Mouse (Mus musculus): ENCODE results near the gene Cib3. TPM values are rescaled to one million over a fixed set of nuclear protein-coding genes. Genes with fewer than 3 reads are reported as not detected.
A peak's percentile ranks its signal among the peaks of the same experiment; 100 is the strongest.

The Cib3 gene
- not detected in 2 replicates for polyA plus RNA-seq (2012; ENCODE audit: insufficient read depth, low replicate concordance)

DNA sequence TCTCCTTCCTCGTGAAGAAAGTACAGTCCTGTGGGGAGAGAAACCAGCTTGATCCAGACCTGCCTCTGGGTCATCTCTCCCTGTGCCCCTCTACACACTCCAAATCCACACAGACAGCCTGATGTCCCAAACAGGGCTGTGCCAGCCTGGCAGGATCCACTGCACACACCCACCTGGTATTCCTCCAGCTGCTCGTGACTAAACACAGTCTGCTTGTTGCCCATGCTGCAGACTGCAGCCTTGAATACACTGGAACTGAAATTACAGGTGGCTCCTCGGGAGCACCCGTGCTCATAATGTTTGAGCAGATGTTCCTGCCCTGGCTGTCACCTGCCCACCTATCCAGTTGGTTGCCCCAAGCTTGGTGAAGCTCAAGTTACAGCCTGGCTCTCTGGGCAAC, at the start of gene Cib3:
TSS of gene Cib3 (minus strand) at position 87 of the 400 bp plus-strand sequence.
- H3K27me3 ChIP-seq (replicated peaks) = peaks cover 15% of the 10 kb centered on the region
- peaks cover 47% of the 10 kb centered on the region for H3K4me1 ChIP-seq
- no peaks in the 10 kb centered on the region for H3K9me3 ChIP-seq
- no peak for TF ChIP-seq FLI1 (IDR thresholded peaks at IDR 0.05; ENCODE audit: low read length)
- no peak for TF ChIP-seq GATA1 (IDR thresholded peaks at IDR 0.05; ENCODE audit: borderline replicate concordance, low read length)
- H3K4me3 ChIP-seq (replicated peaks) = no peak within 1 kb of the TSS
- H3K36me3 ChIP-seq (replicated peaks; ENCODE audit: low read length) = no peaks in the 10 kb centered on the region

DNA sequence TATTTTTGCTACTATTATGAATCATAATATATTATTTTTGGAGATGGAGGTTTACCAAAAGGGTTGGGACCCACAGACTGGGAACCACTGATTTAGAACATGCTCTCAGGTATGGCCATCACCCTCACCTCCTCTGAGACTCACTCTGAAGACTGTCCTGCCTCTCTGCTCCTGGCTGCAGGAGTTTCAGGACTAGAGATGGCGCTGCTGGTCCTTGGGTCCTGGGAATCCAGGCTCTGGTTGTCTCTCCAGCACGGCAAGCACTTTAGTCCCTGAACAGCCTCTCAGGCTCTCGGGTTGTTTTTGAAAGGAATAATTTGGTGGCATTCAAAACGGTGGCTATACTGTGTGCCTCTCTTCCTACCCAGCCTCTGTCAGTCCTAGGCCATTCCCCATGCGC, 49.2 kb upstream of the Cib3 start:
- TF ChIP-seq GATA1 (IDR thresholded peaks at IDR 0.05; ENCODE audit: borderline replicate concordance, low read length) (no peak), FLI1 (IDR thresholded peaks at IDR 0.05; ENCODE audit: low read length) (no peak)
- H3K4me1 ChIP-seq = peaks cover 65% of the 10 kb centered on the region
- H3K9me3 ChIP-seq = no peaks in the 10 kb centered on the region
- peaks cover 13% of the 10 kb centered on the region for H3K36me3 ChIP-seq (replicated peaks; ENCODE audit: low read length)
- no peak overlapping the region for H3K4me3 ChIP-seq (replicated peaks)
- H3K27me3 ChIP-seq (replicated peaks) = peaks cover 10% of the 10 kb centered on the region

DNA sequence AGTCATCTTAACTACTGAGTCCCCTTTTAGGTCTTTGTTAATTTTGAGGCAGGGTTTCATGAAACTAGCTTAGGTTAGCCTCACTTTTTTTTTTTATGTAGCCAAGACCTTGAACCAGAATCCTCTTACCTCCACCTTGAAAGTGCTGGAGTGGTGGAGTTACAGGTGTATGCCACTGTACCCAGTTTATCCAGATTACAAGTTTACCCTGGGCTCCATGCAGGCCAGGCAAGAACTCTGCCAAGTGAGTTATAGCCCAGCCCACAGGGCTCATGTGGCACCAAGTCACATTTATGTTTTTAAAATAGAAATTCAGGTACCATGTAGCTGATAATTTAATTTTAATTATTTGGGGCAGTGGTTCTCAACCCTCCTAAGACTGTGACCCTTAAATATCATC, 48.8 kb upstream of the Cib3 start:
- TF ChIP-seq GATA1 (IDR thresholded peaks at IDR 0.05; ENCODE audit: borderline replicate concordance, low read length) (no peak), FLI1 (IDR thresholded peaks at IDR 0.05; ENCODE audit: low read length) (no peak)
- Histone ChIP-seq H3K9me3 (no peaks in the 10 kb centered on the region), H3K4me3 (replicated peaks) (no peak overlapping the region), H3K36me3 (replicated peaks; ENCODE audit: low read length) (peaks cover 16% of the 10 kb centered on the region), H3K4me1 (peaks cover 66% of the 10 kb centered on the region), H3K27me3 (replicated peaks) (peaks cover 10% of the 10 kb centered on the region)

DNA sequence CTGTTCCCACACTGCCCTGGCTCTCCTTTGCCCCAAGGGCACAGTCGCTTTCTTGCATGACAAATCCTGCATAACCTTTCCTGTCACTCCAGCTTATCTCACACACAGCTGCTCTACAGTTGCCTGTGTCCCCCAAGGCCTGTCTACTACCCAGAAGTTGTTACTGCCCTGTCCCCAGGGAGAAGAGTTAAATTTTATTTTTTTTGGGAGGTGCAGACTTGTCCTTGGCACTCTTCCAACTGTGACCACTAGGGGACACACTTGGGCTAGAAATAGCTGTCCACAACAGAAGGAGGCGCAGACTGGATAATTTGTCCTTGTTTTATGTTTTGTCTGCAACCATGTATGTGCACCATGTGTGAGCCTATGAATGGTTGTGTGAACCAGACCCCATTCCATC, 48.4 kb upstream of the Cib3 start:
- peaks cover 63% of the 10 kb centered on the region for H3K4me1 ChIP-seq
- H3K27me3 ChIP-seq (replicated peaks) = peaks cover 10% of the 10 kb centered on the region
- no peak overlapping the region for H3K4me3 ChIP-seq (replicated peaks)
- H3K36me3 ChIP-seq (replicated peaks; ENCODE audit: low read length) = peaks cover 17% of the 10 kb centered on the region
- TF ChIP-seq GATA1 (IDR thresholded peaks at IDR 0.05; ENCODE audit: borderline replicate concordance, low read length) (no peak), FLI1 (IDR thresholded peaks at IDR 0.05; ENCODE audit: low read length) (no peak)
- no peaks in the 10 kb centered on the region for H3K9me3 ChIP-seq

GRCm38 (mm10) chr8:72260585-72260984, 47.9 kb upstream of the Cib3 start:
- Histone ChIP-seq H3K27me3 (replicated peaks) (peaks cover 10% of the 10 kb centered on the region), H3K36me3 (replicated peaks; ENCODE audit: low read length) (peaks cover 22% of the 10 kb centered on the region), H3K4me3 (replicated peaks) (no peak overlapping the region), H3K9me3 (no peaks in the 10 kb centered on the region), H3K4me1 (peaks cover 59% of the 10 kb centered on the region)
- TF ChIP-seq GATA1 (IDR thresholded peaks at IDR 0.05; ENCODE audit: borderline replicate concordance, low read length) = no peak

GRCm38 (mm10) chr8:72259862-72260261, 47.2 kb upstream of the Cib3 start:
- Histone ChIP-seq H3K4me1 (peaks cover 55% of the 10 kb centered on the region), H3K4me3 (replicated peaks) (no peak overlapping the region), H3K9me3 (no peaks in the 10 kb centered on the region), H3K36me3 (replicated peaks; ENCODE audit: low read length) (peaks cover 29% of the 10 kb centered on the region), H3K27me3 (replicated peaks) (peaks cover 10% of the 10 kb centered on the region)
- TF ChIP-seq FLI1 (IDR thresholded peaks at IDR 0.05; ENCODE audit: low read length) (no peak), GATA1 (IDR thresholded peaks at IDR 0.05; ENCODE audit: borderline replicate concordance, low read length) (no peak)

- TF ChIP-seq FLI1 (IDR thresholded peaks at IDR 0.05; ENCODE audit: low read length) = no peak
- no peak for TF ChIP-seq GATA1 (IDR thresholded peaks at IDR 0.05; ENCODE audit: borderline replicate concordance, low read length)
- Histone ChIP-seq H3K9me3 (no peaks in the 10 kb centered on the region), H3K36me3 (replicated peaks; ENCODE audit: low read length) (peaks cover 49% of the 10 kb centered on the region), H3K4me1 (peaks cover 55% of the 10 kb centered on the region), H3K4me3 (replicated peaks) (no peak overlapping the region), H3K27me3 (replicated peaks) (peaks cover 3% of the 10 kb centered on the region)
These were observed 45.2 kb upstream of the Cib3 start for GRCm38 (mm10) chr8:72257902-72258238.

- peaks cover 54% of the 10 kb centered on the region for H3K36me3 ChIP-seq (replicated peaks; ENCODE audit: low read length)
- TF ChIP-seq GATA1 (IDR thresholded peaks at IDR 0.05; ENCODE audit: borderline replicate concordance, low read length) = no peak
- no peak for TF ChIP-seq FLI1 (IDR thresholded peaks at IDR 0.05; ENCODE audit: low read length)
- H3K9me3 ChIP-seq = no peaks in the 10 kb centered on the region
- peak overlapping the region; percentile 17 for H3K4me3 ChIP-seq (replicated peaks)
- H3K4me1 ChIP-seq = peaks cover 50% of the 10 kb centered on the region
- no peaks in the 10 kb centered on the region for H3K27me3 ChIP-seq (replicated peaks)
These were observed 44.7 kb upstream of the Cib3 start for GRCm38 (mm10) chr8:72257171-72257901.

DNA sequence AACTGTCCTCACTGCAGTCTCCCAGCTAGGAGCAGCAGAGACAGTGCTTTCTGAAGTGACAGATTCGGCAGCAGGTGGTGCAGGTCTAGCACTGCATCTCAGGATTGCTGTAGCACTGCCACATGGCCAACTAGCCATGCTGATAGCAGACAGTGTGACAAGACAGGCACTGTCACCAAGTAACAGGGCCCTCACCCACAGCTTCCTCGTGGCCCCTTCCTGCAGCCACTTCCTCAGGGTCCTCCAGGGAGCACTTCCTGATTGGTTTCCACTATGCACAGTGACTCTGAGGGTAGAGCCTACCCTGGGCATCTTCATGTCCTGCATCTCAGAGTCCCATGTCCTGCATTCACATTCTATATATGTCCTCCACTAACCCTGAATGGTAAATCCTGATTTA, 32.0 kb upstream of the Cib3 start:
- H3K9me3 ChIP-seq = no peaks in the 10 kb centered on the region
- H3K36me3 ChIP-seq (replicated peaks; ENCODE audit: low read length) = peaks cover 66% of the 10 kb centered on the region
- H3K4me3 ChIP-seq (replicated peaks) = peak overlapping the region; percentile 84
- no peaks in the 10 kb centered on the region for H3K27me3 ChIP-seq (replicated peaks)
- peaks cover 77% of the 10 kb centered on the region for H3K4me1 ChIP-seq
- no peak for TF ChIP-seq GATA1 (IDR thresholded peaks at IDR 0.05; ENCODE audit: borderline replicate concordance, low read length)
- no peak for TF ChIP-seq FLI1 (IDR thresholded peaks at IDR 0.05; ENCODE audit: low read length)

- no peaks in the 10 kb centered on the region for H3K27me3 ChIP-seq (replicated peaks)
- no peak overlapping the region for H3K4me3 ChIP-seq (replicated peaks)
- peaks cover 71% of the 10 kb centered on the region for H3K4me1 ChIP-seq
- no peaks in the 10 kb centered on the region for H3K9me3 ChIP-seq
- peaks cover 44% of the 10 kb centered on the region for H3K36me3 ChIP-seq (replicated peaks; ENCODE audit: low read length)
- TF ChIP-seq FLI1 (IDR thresholded peaks at IDR 0.05; ENCODE audit: low read length) = no peak
- TF ChIP-seq GATA1 (IDR thresholded peaks at IDR 0.05; ENCODE audit: borderline replicate concordance, low read length) = no peak
These were observed 29.6 kb upstream of the Cib3 start for GRCm38 (mm10) chr8:72242226-72242625.
